Mouse (Mus musculus) midbrain, embryonic 10.5 days (tissue): ENCODE measurements around the gene Ccdc18. TPM values are rescaled to one million over a fixed set of nuclear protein-coding genes. Genes with fewer than 3 reads are reported as not detected.
"Not testable (repeated sequence)": the region's sequence is repeated elsewhere in the genome, so short reads cannot be mapped to it uniquely, and the experiment has no call there.

Experiments used
- DNase-seq: peaks from one replicate; pipeline ENCODE4 v3.0.0-alpha.2; 2017; ENCODE audit warnings: low spot score
- H3K27ac ChIP-seq: fragments of 300-500 bp; sonication (generic); replicated peaks from 2 replicates; pipeline ENCODE4 v1.5.1; 2016; ENCODE audit warnings: mild to moderate bottlenecking
- H3K27me3 ChIP-seq: fragments of 300-500 bp; sonication (generic); 2 replicates; pipeline ENCODE4 v1.6.1; 2016; ENCODE audit warnings: low read depth, mild to moderate bottlenecking; ENCODE audit not compliant: poor library complexity, severe bottlenecking
- H3K36me3 ChIP-seq: fragments of 300-500 bp; sonication (generic); 2 replicates; pipeline ENCODE4 v1.6.1; 2016; ENCODE audit warnings: mild to moderate bottlenecking, moderate library complexity
- H3K4me1 ChIP-seq: fragments of 300-500 bp; sonication (generic); 2 replicates; pipeline ENCODE4 v1.6.1; 2016
- H3K4me3 ChIP-seq: fragments of 300-500 bp; sonication (generic); 2 replicates; pipeline ENCODE4 v1.5.1; 2016; ENCODE audit warnings: mild to moderate bottlenecking, moderate library complexity
- H3K9me3 ChIP-seq: fragments of 300-500 bp; sonication (generic); replicated peaks from 2 replicates; pipeline ENCODE4 v1.6.1; 2016; ENCODE audit warnings: mild to moderate bottlenecking
- WGBS: fragments of 180-500 bp; shearing (Covaris S2); methylation state at CpG from one replicate; pipeline ENCODE4 v1.1.7; 2016; 5-methylcytosine and 5-hydroxymethylcytosine counted together
- polyA plus RNA-seq: library from polyadenylated mRNA; unstranded; fragments of >200 nt; fragmentation: Nextera tagmentation; extraction: Ambion mirVana; gene quantifications from 2 replicates; pipeline ENCODE4 v1.2.1, GENCODE M21; 2016

Gene Ccdc18
- 10.0 and 10.1 TPM in 2 replicates for polyA plus RNA-seq

- H3K9me3 ChIP-seq, result no peaks in the 10 kb centered on the region
- under 1% methylated on average over 65 of the region's 65 CpGs for WGBS
- peak within 1 kb of the TSS; percentile 91 for H3K27ac ChIP-seq
- peak; percentile 98 for DNase-seq
- H3K4me3 ChIP-seq, result peak within 1 kb of the TSS; percentile 64
- H3K4me1 ChIP-seq, result peaks cover 21% of the 10 kb centered on the region
- peaks cover 18% of the 10 kb centered on the region for H3K36me3 ChIP-seq
- no peaks in the 10 kb centered on the region for H3K27me3 ChIP-seq
Measured at GRCm38 (mm10) chr5:108132441-108133243, at the start of gene Ccdc18, which contains the start of gene Tmed5. Gene Ccdc18, plus strand, starts transcription at chr5:108132875. Gene Tmed5, minus strand, starts transcription at chr5:108132620.

GRCm38 (mm10) chr5:108085440-108085839 lies 47.2 kb upstream of the Ccdc18 start:
- no peak overlapping the region for H3K27ac ChIP-seq
- peaks cover 95% of the 10 kb centered on the region for H3K36me3 ChIP-seq
- no peaks in the 10 kb centered on the region for H3K4me1 ChIP-seq
- H3K4me3 ChIP-seq, result no peak overlapping the region
- H3K9me3 ChIP-seq, result no peaks in the 10 kb centered on the region
- WGBS, result 97% methylated on average over 2 of the region's 2 CpGs
- no peaks in the 10 kb centered on the region for H3K27me3 ChIP-seq
- no peak for DNase-seq

GRCm38 (mm10) chr5:108092731-108093130 lies 39.9 kb upstream of the Ccdc18 start:
- not testable (repeated sequence) for H3K27me3 ChIP-seq, DNase-seq, H3K9me3 ChIP-seq, H3K4me3 ChIP-seq, H3K4me1 ChIP-seq, H3K27ac ChIP-seq
- H3K36me3 ChIP-seq, result peaks cover 96% of the 10 kb centered on the region
- WGBS, result 96% methylated on average over 8 of the region's 8 CpGs

DNA sequence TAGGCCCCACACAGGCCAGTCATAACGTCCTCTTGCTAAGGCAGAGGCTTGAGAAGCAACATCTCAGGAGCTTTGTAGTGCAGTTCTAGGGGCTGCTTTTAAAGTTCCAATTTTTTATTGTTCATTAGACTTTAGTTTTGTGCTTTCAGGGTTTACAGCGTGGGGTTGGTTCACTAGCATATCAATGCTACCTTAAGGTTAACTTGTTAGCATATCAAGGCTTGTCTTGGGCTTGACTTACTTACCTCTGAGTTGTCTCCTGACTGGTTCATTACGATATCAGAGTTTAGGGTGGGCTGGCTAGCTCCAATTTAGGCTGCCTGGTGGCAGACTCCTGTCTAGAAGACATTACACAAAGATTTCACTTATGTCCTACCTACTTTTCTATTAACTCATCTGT lies 35.0 kb upstream of the Ccdc18 start:
- Histone ChIP-seq H3K36me3 (peaks cover 94% of the 10 kb centered on the region), H3K27ac (no peak overlapping the region), H3K9me3 (no peaks in the 10 kb centered on the region), H3K27me3 (no peaks in the 10 kb centered on the region), H3K4me1 (no peaks in the 10 kb centered on the region), H3K4me3 (no peak overlapping the region)
- DNase-seq, result no peak
- 90% methylated on average over 3 of the region's 3 CpGs for WGBS

DNA sequence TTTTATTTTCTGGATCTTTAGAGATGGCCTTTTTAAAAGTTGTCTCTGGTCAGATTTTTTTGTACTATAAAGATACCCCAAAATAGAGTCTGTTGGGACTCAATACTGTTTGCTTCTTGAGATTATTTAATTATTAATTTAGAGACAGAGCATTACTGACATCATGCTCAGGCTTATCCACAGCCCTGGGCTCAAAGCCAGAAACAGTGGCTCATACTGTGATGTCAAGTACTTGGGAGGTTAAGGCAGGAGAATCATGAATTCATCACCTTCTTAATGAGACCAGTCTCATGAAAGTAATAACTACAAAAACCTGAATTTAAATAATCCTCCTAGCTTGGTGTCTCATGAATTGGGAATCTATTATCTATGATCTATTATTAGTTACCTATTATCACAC lies 32.5 kb upstream of the Ccdc18 start:
- no peaks in the 10 kb centered on the region for H3K9me3 ChIP-seq
- H3K4me1 ChIP-seq, result no peaks in the 10 kb centered on the region
- no peak overlapping the region for H3K27ac ChIP-seq
- H3K27me3 ChIP-seq, result no peaks in the 10 kb centered on the region
- H3K4me3 ChIP-seq, result no peak overlapping the region
- H3K36me3 ChIP-seq, result peaks cover 95% of the 10 kb centered on the region
- no peak for DNase-seq

DNA sequence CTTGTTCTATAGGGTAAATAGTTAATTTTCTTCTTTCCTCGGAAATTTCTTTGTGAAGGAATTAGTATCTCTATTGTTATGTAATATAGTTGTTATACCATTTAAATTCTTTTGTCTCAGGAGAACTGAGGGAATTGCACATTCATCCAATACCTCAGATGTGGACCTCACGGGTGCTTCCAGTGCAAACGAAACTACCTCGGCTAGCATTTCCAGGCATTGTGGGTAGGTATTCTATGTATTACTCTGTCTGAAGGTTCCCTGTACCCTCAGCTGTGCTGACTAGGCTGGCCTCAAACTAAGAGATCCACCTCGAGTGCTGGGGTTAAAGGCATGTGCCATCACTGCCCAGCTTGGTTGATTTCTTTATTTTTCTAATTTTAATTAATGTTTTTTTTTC lies 28.4 kb upstream of the Ccdc18 start:
- Histone ChIP-seq H3K4me3 (no peak overlapping the region), H3K9me3 (no peaks in the 10 kb centered on the region), H3K4me1 (no peaks in the 10 kb centered on the region), H3K27me3 (no peaks in the 10 kb centered on the region), H3K36me3 (peaks cover 94% of the 10 kb centered on the region), H3K27ac (no peak overlapping the region)
- 88% methylated on average over 5 of the region's 5 CpGs for WGBS
- no peak for DNase-seq

- no peak overlapping the region for H3K4me3 ChIP-seq
- H3K27me3 ChIP-seq, result no peaks in the 10 kb centered on the region
- H3K27ac ChIP-seq, result no peak overlapping the region
- WGBS, result 94% methylated on average over 7 of the region's 7 CpGs
- DNase-seq, result no peak
- no peaks in the 10 kb centered on the region for H3K9me3 ChIP-seq
- H3K36me3 ChIP-seq, result peaks cover 61% of the 10 kb centered on the region
- no peaks in the 10 kb centered on the region for H3K4me1 ChIP-seq
Measured at GRCm38 (mm10) chr5:108109346-108109745, 23.3 kb upstream of the Ccdc18 start.

DNA sequence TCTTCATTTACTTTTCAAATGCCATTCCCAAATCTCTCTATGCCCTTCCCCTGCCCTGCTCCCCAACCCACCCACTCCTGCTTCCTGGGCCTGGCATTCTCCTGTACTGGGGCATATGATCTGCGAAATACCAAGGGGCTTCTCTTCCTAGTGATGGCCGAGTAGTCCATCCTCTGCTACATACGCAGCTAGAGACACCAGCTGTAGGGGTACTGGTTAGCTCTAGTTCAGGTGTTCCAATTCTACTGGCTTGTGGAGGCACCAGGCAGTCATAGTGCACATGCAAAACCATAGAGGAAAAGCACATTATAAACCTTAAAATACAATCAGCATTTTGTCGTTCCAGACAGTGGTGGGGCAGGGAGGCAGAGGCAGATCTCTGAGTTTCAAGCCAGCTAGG lies 15.0 kb upstream of the Ccdc18 start:
- H3K4me3 ChIP-seq, result no peak overlapping the region
- H3K4me1 ChIP-seq, result no peaks in the 10 kb centered on the region
- H3K27me3 ChIP-seq, result no peaks in the 10 kb centered on the region
- no peaks in the 10 kb centered on the region for H3K9me3 ChIP-seq
- WGBS, result 93% methylated on average over 4 of the region's 4 CpGs
- peaks cover 13% of the 10 kb centered on the region for H3K36me3 ChIP-seq
- H3K27ac ChIP-seq, result no peak overlapping the region
- DNase-seq, result no peak

GRCm38 (mm10) chr5:108120221-108120900 lies 12.3 kb upstream of the Ccdc18 start:
- WGBS, result 77% methylated on average over 9 of the region's 9 CpGs
- Histone ChIP-seq H3K36me3 (peaks cover 16% of the 10 kb centered on the region), H3K4me3 (no peak overlapping the region), H3K27ac (no peak overlapping the region), H3K4me1 (no peaks in the 10 kb centered on the region), H3K27me3 (no peaks in the 10 kb centered on the region), H3K9me3 (no peaks in the 10 kb centered on the region)
- no peak for DNase-seq

GRCm38 (mm10) chr5:108131849-108132440 lies 730 bp upstream of the Ccdc18 start:
- H3K9me3 ChIP-seq, result no peaks in the 10 kb centered on the region
- 0% methylated on average over 32 of the region's 32 CpGs for WGBS
- H3K4me3 ChIP-seq, result peak overlapping the region; percentile 64
- peaks cover 19% of the 10 kb centered on the region for H3K36me3 ChIP-seq
- peaks cover 21% of the 10 kb centered on the region for H3K4me1 ChIP-seq
- H3K27me3 ChIP-seq, result no peaks in the 10 kb centered on the region
- no peak for DNase-seq
- peak overlapping the region; percentile 91 for H3K27ac ChIP-seq

DNA sequence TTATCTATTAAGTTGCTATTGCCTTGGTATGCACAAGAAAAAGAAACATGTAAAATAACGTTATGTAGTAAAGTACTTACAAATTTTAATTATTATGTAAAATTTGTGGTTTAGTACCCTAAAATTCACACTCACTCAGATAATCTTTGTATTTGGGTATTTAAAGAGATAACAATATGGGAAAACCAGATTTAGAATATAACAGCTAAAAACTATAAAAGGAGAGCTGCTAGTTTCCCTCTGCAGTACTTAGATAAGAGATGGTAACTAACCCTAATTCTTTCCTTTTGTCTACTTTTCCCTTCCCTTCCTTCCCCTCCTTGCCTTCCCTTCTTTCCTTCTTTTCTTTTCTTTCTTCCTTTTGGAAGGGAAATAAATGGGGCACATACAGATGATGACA lies 19.9 kb downstream of the Ccdc18 start:
- Histone ChIP-seq H3K36me3 (peaks cover 7% of the 10 kb centered on the region), H3K27me3 (no peaks in the 10 kb centered on the region), H3K9me3 (no peaks in the 10 kb centered on the region), H3K4me1 (no peaks in the 10 kb centered on the region), H3K4me3 (no peak overlapping the region), H3K27ac (no peak overlapping the region)
- WGBS, result 90% methylated on average over 1 of the region's 1 CpGs
- DNase-seq, result no peak

DNA sequence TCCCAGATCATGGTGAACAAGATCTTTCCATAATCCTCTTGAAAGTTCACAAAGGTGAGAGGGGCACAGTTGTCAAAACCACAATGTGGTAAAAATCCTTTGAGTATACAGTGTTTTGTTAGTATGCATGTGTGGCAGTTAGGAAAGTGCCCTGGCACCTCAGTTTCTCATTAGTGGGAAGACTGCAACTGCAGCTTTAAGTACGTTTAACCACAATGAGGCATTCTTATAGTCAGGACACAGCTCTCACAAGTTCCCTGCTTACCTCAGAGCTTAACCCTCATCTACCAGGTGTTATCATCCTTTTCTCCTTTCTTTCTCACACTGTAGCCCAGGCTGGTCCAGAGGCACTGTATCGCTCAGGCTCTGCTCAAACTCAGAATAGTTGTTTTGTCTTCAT lies 28.1 kb downstream of the Ccdc18 start:
- no peak overlapping the region for H3K4me3 ChIP-seq
- peaks cover 3% of the 10 kb centered on the region for H3K36me3 ChIP-seq
- 79% methylated on average over 2 of the region's 2 CpGs for WGBS

DNA sequence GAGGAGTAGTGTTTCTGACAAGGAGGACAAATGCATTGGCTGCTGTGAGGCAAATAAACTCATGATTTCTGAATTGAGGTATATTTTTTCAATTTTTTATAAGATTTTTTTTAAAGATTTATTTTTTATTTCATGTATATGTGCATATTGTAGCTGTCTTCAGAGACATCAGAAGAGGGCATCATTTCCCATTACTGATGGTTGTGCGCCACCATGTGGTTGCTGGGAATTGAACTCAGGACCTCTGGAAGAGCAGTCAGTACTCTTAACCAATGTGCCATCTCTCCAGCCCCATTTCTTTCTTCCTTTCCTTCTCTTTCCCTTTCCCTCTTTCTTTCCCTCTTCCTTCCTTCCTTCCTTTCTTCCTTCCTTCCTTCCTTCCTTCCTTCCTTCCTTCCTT lies 31.0 kb downstream of the Ccdc18 start:
- peak; percentile 21 for DNase-seq

More for the DNA sequence above, 28.1 kb downstream of the Ccdc18 start:
- H3K4me1 ChIP-seq, result no peaks in the 10 kb centered on the region
- no peak for DNase-seq
- H3K27me3 ChIP-seq, result no peaks in the 10 kb centered on the region
- no peak overlapping the region for H3K27ac ChIP-seq
- H3K9me3 ChIP-seq, result no peaks in the 10 kb centered on the region

More for the DNA sequence above, 31.0 kb downstream of the Ccdc18 start:
- H3K27me3 ChIP-seq, result no peaks in the 10 kb centered on the region
- H3K4me1 ChIP-seq, result no peaks in the 10 kb centered on the region
- no peaks in the 10 kb centered on the region for H3K9me3 ChIP-seq
- H3K27ac ChIP-seq, result no peak overlapping the region
- H3K4me3 ChIP-seq, result no peak overlapping the region
- no peaks in the 10 kb centered on the region for H3K36me3 ChIP-seq
- 10% methylated on average over 1 of the region's 1 CpGs for WGBS
